Mouse (Mus musculus) embryonic facial prominence, embryonic 10.5 days (tissue): ENCODE data around the gene Gab1. TPM values are rescaled to one million over a fixed set of nuclear protein-coding genes. Genes with fewer than 3 reads are reported as not detected.

Experiments used
- DNase-seq: peaks from one replicate; pipeline ENCODE4 v3.0.0-alpha.2; 2017; ENCODE audit warnings: low spot score
- H3K27ac ChIP-seq: fragments of 300-500 bp; sonication (generic); replicated peaks from 2 replicates; pipeline ENCODE4 v1.5.1; 2016; ENCODE audit warnings: mild to moderate bottlenecking
- H3K27me3 ChIP-seq: fragments of 300-500 bp; sonication (generic); replicated peaks from 2 replicates; pipeline ENCODE4 v1.6.1; 2016; ENCODE audit warnings: low read depth, mild to moderate bottlenecking; ENCODE audit not compliant: poor library complexity, severe bottlenecking
- H3K36me3 ChIP-seq: fragments of 300-500 bp; sonication (generic); replicated peaks from 2 replicates; pipeline ENCODE4 v1.6.1; 2016; ENCODE audit warnings: mild to moderate bottlenecking, moderate library complexity
- H3K4me1 ChIP-seq: fragments of 300-500 bp; sonication (generic); 2 replicates; pipeline ENCODE4 v1.6.1; 2016
- H3K4me3 ChIP-seq: fragments of 300-500 bp; sonication (generic); 2 replicates; pipeline ENCODE4 v1.5.1; 2016; ENCODE audit warnings: mild to moderate bottlenecking, moderate library complexity
- H3K9me3 ChIP-seq: fragments of 300-500 bp; sonication (generic); 2 replicates; pipeline ENCODE4 v1.6.1; 2016; ENCODE audit warnings: mild to moderate bottlenecking
- WGBS: fragments of 180-500 bp; shearing (Covaris S2); methylation state at CpG from one replicate; pipeline ENCODE4 v1.1.7; 2016; 5-methylcytosine and 5-hydroxymethylcytosine counted together
- polyA plus RNA-seq: library from polyadenylated mRNA; unstranded; fragments of >200 nt; fragmentation: Nextera tagmentation; extraction: Ambion mirVana; gene quantifications from 2 replicates; pipeline ENCODE4 v1.2.1, GENCODE M21; 2016

Gab1 gene
- polyA plus RNA-seq, 1 experiment from 2014 or later, result 15.0 TPM

DNA sequence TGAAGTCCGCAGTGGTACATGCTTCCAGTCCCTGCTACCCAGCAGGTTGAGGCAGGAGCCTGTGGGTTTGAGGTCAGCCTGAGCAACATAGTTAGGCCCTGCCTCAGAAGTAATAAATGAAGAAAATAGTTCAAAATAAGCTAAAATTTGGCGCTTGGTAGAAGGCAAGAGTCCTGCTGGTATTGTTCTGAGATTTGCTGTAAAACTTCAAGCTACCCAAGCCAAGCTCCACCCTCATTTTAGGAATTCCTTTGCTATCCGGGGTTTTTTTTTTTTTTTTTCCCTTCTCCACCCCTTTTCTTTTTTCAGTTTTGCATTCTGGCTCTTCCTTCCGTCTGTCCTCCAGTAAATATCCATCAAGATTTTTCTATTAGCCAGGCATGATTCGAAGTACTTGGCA lies 15.7 kb upstream of the Gab1 start:
- Histone ChIP-seq H3K4me3 (no peak overlapping the region), H3K4me1 (peaks cover 24% of the 10 kb centered on the region), H3K27ac (peak overlapping the region; percentile 70; the same call in 1 of the 2 replicates), H3K9me3 (no peaks in the 10 kb centered on the region), H3K36me3 (no peaks in the 10 kb centered on the region), H3K27me3 (no peaks in the 10 kb centered on the region)
- DNase-seq, result no peak
- WGBS, result 74% methylated on average over 5 of the region's 5 CpGs

DNA sequence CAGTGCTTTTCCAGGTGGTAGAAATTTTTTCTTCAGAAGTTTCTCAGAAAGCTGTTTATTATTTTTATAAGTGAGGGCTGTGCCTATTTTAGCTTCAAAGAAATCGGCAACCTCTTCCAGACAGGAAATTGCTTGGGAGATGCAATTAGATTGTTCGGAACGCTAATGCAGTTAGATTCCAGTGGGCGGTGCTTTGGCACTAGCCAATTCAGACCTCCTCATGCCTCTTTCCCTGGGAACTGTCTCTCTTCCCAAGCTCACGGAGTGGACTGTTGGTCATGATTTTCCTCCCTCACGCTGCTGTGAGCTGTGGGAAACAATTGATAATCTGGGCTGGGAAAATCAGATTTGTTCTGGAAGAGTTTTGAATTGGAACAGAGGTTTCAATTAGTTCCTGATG lies 15.1 kb upstream of the Gab1 start:
- Histone ChIP-seq H3K27ac (peak overlapping the region; percentile 70), H3K27me3 (no peaks in the 10 kb centered on the region), H3K4me3 (peak overlapping the region; percentile 34; the same call in 1 of the 2 replicates), H3K36me3 (no peaks in the 10 kb centered on the region), H3K4me1 (peaks cover 24% of the 10 kb centered on the region), H3K9me3 (no peaks in the 10 kb centered on the region)
- DNase-seq, result peak; percentile 50
- 20% methylated on average over 6 of the region's 6 CpGs for WGBS

DNA sequence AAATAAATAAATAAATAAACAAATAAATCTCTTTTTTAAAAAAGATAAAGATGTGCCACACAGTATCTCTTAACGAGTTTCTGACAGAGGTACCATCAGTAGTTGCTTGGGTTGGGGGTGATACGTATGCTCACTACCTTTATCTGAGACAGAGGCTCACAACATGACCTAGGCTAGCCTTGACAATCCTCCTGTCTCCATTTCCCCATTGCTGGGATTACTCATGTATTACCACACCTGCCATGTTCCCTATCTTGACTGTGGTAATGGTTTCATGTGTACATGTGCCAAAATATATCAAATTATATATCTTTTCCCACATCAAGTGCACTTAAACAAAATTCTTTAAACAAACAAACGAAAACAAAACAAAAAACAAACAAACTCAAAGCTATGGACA lies 14.2 kb upstream of the Gab1 start:
- H3K4me3 ChIP-seq, result no peak overlapping the region
- H3K4me1 ChIP-seq, result peaks cover 24% of the 10 kb centered on the region

DNA sequence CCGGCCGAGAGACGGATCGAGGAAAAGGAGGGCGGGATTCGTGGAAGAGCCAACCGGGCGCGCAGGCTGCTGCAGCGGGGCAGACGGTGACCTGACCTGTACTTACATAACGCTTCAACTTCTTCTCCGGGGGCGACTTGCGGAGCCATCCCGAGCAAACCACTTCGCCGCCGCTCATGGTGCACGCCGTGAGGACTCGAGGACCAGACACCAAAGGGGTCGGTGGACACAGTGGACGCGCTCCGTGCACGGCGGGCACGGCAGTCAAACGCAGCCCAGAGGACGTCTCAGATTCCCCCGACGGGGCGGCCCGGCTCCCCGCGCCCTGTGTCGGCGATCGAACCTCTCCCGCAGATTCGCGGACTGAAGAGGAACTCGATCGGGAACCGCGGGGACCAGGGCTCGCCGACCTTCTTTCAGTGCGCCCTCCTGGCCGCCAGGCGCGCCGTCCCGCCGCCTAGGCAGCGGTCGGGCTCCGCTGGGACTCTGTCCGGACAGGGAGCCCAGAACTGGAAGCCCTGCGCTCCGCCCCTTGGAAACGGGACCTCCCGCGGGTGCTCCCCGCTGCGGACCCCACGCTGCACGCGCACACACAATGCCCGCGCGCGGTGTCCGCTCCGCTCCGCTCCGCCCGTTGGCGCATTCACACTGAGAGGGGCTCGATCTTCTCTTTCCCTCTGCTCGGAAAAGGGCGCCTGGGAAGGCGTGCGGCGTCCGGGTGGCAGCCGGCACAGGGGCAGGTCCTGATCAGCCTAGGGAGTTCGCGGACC lies 708 bp downstream of the Gab1 start:
- peak overlapping the region; percentile 91 for H3K4me3 ChIP-seq
- H3K36me3 ChIP-seq, result no peaks in the 10 kb centered on the region
- DNase-seq, result no peak
- H3K27me3 ChIP-seq, result no peaks in the 10 kb centered on the region
- no peaks in the 10 kb centered on the region for H3K9me3 ChIP-seq
- peaks cover 29% of the 10 kb centered on the region for H3K4me1 ChIP-seq
- H3K27ac ChIP-seq, result peak overlapping the region; percentile 97
- under 1% methylated on average over 90 of the region's 90 CpGs for WGBS

More for the DNA sequence above, 14.2 kb upstream of the Gab1 start:
- Histone ChIP-seq H3K27me3 (no peaks in the 10 kb centered on the region), H3K9me3 (no peaks in the 10 kb centered on the region), H3K36me3 (no peaks in the 10 kb centered on the region), H3K27ac (no peak overlapping the region)
- DNase-seq, result no peak
- WGBS, result 85% methylated on average over 3 of the region's 3 CpGs

DNA sequence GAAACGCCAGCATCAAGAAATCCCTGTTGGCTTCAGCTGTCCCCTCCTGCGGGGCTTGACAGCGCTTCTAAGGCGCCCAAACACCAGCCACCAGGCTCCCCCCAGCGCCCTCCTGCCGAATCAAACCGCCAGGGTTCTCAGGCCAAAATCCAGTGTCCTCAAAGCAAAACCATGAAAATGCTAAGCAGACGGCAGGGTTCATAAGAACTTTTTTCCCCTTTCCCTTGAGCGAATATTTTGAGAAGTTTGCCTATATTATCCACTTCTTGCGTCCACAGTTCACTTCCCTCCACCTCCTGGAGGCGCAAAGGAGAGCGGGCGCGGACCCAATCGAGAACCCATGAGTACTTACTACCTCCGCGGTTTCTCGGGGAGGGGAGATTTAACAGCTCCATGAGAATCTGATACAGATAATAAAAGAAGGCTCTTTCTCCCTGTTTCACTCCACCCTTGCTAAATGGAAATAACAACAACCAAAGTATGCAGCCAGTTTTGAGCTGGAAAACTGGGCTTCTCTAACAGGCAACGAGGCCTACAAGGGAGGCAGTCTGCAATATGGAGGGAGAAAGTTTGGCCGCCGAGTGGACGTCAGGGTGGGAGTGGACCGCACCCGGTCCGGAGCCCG lies 1.4 kb downstream of the Gab1 start:
- peak overlapping the region; percentile 97 for H3K27ac ChIP-seq

DNA sequence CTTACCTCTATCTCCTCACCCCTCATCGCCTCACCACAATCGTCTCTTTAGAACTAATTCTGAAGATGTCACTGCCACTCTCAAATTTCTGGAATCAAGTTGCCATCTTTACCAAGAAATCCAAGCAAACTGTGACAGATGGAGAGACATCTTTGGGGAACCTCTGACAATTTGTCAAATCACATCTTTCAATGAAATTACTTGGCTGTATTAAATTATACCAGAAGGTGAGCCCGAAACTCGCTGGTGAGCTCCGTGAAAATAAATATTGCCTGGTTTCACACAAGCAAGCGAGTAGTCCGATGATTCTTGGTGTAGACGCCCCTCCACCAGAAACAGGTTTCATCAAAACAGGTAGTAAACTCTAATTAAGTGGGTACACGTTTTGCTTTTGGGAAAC lies 2.2 kb downstream of the Gab1 start:
- H3K27me3 ChIP-seq, result no peaks in the 10 kb centered on the region
- H3K4me3 ChIP-seq, result peak overlapping the region; percentile 91
- no peak for DNase-seq
- no peaks in the 10 kb centered on the region for H3K9me3 ChIP-seq
- H3K27ac ChIP-seq, result no peak overlapping the region
- no peaks in the 10 kb centered on the region for H3K36me3 ChIP-seq
- peaks cover 37% of the 10 kb centered on the region for H3K4me1 ChIP-seq
- WGBS, result 48% methylated on average over 9 of the region's 9 CpGs

More for the DNA sequence above, 1.4 kb downstream of the Gab1 start:
- H3K9me3 ChIP-seq, result no peaks in the 10 kb centered on the region
- peaks cover 33% of the 10 kb centered on the region for H3K4me1 ChIP-seq
- peak; percentile 78 for DNase-seq
- WGBS, result under 1% methylated on average over 26 of the region's 26 CpGs
- no peaks in the 10 kb centered on the region for H3K27me3 ChIP-seq
- peak overlapping the region; percentile 91 for H3K4me3 ChIP-seq
- H3K36me3 ChIP-seq, result no peaks in the 10 kb centered on the region

DNA sequence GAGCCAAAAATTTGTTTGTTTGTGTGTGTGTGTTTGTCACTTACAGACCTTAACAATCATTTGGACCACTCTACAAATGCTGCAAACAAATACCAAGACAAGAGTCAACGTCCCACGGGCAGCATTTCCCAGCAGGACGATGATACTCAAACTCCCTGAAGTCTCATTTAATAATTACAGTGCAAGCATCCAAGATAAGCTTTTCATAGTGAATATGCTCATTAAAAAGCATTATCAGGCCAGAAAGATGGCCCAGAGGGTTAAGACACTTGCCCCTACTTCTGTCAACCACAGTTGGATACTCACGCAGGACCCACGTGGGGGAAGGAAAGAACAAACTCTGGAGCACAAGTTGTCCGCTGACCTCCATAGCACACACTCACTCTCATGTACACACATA lies 4.8 kb downstream of the Gab1 start:
- Histone ChIP-seq H3K4me3 (no peak overlapping the region), H3K27me3 (no peaks in the 10 kb centered on the region), H3K9me3 (no peaks in the 10 kb centered on the region), H3K36me3 (no peaks in the 10 kb centered on the region), H3K4me1 (peaks cover 46% of the 10 kb centered on the region), H3K27ac (no peak overlapping the region)
- WGBS, result 91% methylated on average over 6 of the region's 6 CpGs
- DNase-seq, result no peak

DNA sequence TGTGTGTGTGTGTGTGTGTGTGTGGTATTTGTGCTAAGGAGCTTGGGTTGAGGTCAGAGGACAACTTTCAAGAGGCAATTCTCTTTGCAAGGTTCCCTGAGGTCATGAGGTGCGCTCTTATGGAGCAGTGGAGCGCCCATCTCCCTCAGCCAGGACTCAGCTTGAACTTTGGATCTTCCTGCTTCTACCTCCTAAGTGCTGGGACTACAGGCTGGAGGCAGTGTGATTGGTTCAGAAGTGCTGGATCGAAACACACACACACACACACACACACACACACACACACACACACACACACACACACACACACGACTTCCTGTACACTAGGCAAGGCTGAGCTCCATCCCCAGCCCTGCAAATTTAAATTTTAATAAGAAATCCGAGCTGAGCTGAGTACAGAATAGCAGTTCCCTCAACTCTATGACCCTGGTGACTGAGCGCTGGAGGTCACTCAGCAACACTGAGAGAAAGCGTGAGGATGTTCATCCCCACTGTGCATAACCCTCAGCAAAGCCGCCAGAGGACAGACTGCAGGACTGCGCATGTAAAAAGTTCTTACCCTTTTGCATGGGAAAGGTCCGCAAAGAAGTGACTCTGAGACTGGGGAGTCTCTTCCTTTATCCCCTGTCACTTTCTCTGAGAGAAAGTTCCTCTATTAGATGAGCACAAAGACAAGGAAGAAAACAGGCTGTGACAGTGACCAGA lies 6.4 kb downstream of the Gab1 start:
- 0 out of 2 replicates have a peak overlapping the region, but pooled peaks have one; percentile 27 for H3K27ac ChIP-seq
- WGBS, result 61% methylated on average over 10 of the region's 10 CpGs
- no peak for DNase-seq
- H3K27me3 ChIP-seq, result no peaks in the 10 kb centered on the region
- peaks cover 61% of the 10 kb centered on the region for H3K4me1 ChIP-seq
- H3K9me3 ChIP-seq, result no peaks in the 10 kb centered on the region
- H3K36me3 ChIP-seq, result no peaks in the 10 kb centered on the region
- no peak overlapping the region for H3K4me3 ChIP-seq

DNA sequence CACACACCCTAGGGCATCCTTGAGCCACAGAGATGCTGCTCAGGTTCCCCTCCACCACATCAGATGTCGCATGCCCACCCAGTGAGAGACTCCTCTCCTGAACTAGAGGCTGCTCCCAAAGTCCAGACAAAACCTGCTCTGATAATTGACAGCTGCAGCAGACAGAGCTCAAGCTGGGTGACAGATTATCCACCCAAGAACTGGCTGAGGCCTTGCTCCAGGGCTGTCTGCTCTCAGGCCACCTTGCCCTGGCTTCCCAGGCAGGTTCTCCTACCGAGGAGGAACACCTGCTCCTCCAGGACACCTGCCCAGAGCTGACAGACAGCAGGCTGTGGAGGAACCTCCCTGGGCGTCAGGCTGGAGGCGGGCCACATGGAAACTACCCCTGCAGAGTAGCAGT lies 7.6 kb downstream of the Gab1 start:
- 52% methylated on average over 4 of the region's 4 CpGs for WGBS
- H3K27ac ChIP-seq, result no peak overlapping the region

DNA sequence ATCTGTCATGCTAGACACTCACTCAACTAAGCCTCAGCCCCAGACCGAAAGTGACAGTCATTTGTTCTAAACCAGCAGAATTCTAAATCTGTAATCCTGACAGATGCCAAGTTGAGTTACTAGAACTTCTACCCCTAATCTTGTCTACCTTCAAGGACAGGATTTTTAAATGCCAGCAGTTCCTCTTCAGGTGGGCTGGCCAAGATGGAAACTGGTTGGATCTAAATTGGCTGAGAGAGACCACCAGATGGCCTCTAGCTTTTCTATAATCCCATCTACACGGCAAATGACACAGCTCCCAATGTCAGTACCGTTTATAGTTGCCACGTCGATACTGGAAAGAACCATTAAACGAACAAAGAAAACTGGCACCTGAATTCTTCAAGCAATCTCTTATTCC lies 8.9 kb downstream of the Gab1 start:
- no peak for DNase-seq
- WGBS, result 90% methylated on average over 6 of the region's 6 CpGs
- peaks cover 50% of the 10 kb centered on the region for H3K4me1 ChIP-seq

More for the DNA sequence above, 7.6 kb downstream of the Gab1 start:
- DNase-seq, result no peak
- H3K4me1 ChIP-seq, result peaks cover 50% of the 10 kb centered on the region
- H3K4me3 ChIP-seq, result no peak overlapping the region
- 0 out of 2 replicates have a peak, but pooled peaks cover 5% of the 10 kb centered on the region for H3K36me3 ChIP-seq
- no peaks in the 10 kb centered on the region for H3K27me3 ChIP-seq
- H3K9me3 ChIP-seq, result no peaks in the 10 kb centered on the region

DNA sequence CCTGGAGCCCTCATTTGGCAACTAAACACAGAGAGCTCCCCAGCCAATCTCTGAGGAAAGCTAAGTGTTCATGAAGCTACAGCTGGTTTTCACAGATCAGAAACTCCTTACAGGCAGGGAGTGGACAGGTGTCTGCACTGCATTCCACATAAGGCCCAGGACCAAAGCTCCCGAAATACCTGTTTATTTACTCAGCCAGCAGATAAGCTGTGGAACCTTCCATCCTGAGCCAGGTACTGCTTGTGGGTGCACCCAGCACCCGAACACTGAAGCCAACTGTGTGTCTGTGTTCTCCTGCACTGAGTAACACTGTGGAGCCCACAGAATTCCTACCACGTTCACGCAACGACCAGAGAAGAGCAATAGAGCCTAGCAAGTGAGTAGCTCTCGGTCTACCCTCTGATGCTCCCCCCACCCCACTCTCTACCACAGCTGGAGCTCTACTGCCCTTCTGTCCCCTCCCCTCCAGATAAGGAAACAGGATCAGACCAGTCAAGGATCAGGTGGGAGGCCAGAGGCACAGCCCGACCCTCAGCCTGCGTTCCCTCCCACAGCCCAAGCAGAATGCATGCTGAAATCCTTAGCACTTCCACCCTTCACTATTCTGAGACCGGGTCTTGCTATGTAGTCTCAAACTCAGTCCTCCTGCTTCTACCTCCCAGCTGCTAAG lies 9.6 kb downstream of the Gab1 start:
- Histone ChIP-seq H3K36me3 (0 out of 2 replicates have a peak, but pooled peaks cover 5% of the 10 kb centered on the region), H3K4me3 (no peak overlapping the region), H3K9me3 (no peaks in the 10 kb centered on the region), H3K27ac (peak overlapping the region; percentile 60), H3K27me3 (no peaks in the 10 kb centered on the region), H3K4me1 (peaks cover 55% of the 10 kb centered on the region)
- 72% methylated on average over 9 of the region's 9 CpGs for WGBS
- DNase-seq, result no peak

More for the DNA sequence above, 8.9 kb downstream of the Gab1 start:
- H3K4me3 ChIP-seq, result no peak overlapping the region
- H3K27ac ChIP-seq, result no peak overlapping the region
- no peaks in the 10 kb centered on the region for H3K9me3 ChIP-seq
- 0 out of 2 replicates have a peak, but pooled peaks cover 5% of the 10 kb centered on the region for H3K36me3 ChIP-seq
- no peaks in the 10 kb centered on the region for H3K27me3 ChIP-seq

DNA sequence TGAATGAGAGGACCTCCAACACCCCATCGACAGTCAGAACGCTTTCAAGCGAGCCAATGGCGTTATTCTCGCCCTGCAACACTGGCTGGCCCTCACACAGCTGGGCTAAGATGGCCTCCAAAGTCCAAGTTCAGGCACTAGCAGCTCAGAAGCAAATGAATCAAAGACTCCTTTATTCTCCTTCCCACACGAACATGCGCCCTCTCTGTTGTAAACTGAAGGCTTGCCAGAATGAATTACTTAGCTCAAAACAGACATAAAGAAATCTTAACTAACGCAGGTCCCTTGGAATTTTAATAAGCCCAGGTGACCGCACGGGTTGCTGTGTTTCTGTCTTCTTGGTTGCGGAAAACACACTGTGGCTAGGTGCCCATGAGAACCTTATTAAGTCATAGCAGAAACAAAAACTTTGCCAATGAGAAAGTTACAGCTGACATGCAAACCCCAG lies 10.4 kb downstream of the Gab1 start:
- Histone ChIP-seq H3K27me3 (no peaks in the 10 kb centered on the region), H3K27ac (peak overlapping the region; percentile 60), H3K36me3 (0 out of 2 replicates have a peak, but pooled peaks cover 7% of the 10 kb centered on the region), H3K4me3 (no peak overlapping the region), H3K4me1 (peaks cover 57% of the 10 kb centered on the region), H3K9me3 (no peaks in the 10 kb centered on the region)
- DNase-seq, result no peak
- WGBS, result 70% methylated on average over 11 of the region's 11 CpGs
